Mouse (Mus musculus) embryonic facial prominence, embryonic 14.5 days (tissue): Measurements from ENCODE around the gene Pea15a. TPM values are rescaled to one million over a fixed set of nuclear protein-coding genes. Genes with fewer than 3 reads are reported as not detected.
A peak's percentile ranks its signal among the peaks of the same experiment; 100 is the strongest.

Experiments used
- ATAC-seq: fragments of 200-750 bp; cut with Nextera tagmentation; 2 replicates; pipeline ENCODE4 v1.8.0; 2017; ENCODE audit warnings: low read depth, moderate number of reproducible peaks, moderate TSS enrichment
- DNase-seq: peaks from one replicate; pipeline ENCODE4 v3.0.0-alpha.2; 2015; ENCODE audit warnings: low spot score
- H3K27ac ChIP-seq: fragments of 300-500 bp; sonication (generic); replicated peaks from 2 replicates; pipeline ENCODE4 v1.5.1; 2014; ENCODE audit warnings: low read depth, mild to moderate bottlenecking, low read length, moderate library complexity
- H3K27me3 ChIP-seq: fragments of 300-500 bp; sonication (generic); replicated peaks from 2 replicates; pipeline ENCODE4 v1.6.1; 2014; ENCODE audit warnings: low read length; ENCODE audit not compliant: control insufficient read depth, insufficient read depth
- H3K36me3 ChIP-seq: fragments of 300-500 bp; sonication (generic); 2 replicates; pipeline ENCODE4 v1.6.1; 2014; ENCODE audit warnings: low read length, mixed read lengths; ENCODE audit not compliant: control insufficient read depth, insufficient read depth
- H3K4me1 ChIP-seq: fragments of 300-500 bp; sonication (generic); 2 replicates; pipeline ENCODE4 v1.6.1; 2014; ENCODE audit warnings: antibody characterized with exemption, low read length; ENCODE audit not compliant: control insufficient read depth, insufficient read depth
- H3K4me2 ChIP-seq: fragments of 300-500 bp; sonication (generic); 2 replicates; pipeline ENCODE4 v1.6.1; 2014; ENCODE audit warnings: low read depth, mild to moderate bottlenecking, low read length, moderate library complexity, mixed read lengths
- H3K4me3 ChIP-seq: fragments of 300-500 bp; sonication (generic); 2 replicates; pipeline ENCODE4 v1.5.1; 2014; ENCODE audit warnings: low read depth, mild to moderate bottlenecking, low read length
- H3K9ac ChIP-seq: fragments of 300-500 bp; sonication (generic); 2 replicates; pipeline ENCODE4 v1.6.1; 2014; ENCODE audit warnings: low read depth, mild to moderate bottlenecking, low read length, moderate library complexity, mixed read lengths
- H3K9me3 ChIP-seq: fragments of 300-500 bp; sonication (generic); 2 replicates; pipeline ENCODE4 v1.6.1; 2016; ENCODE audit warnings: low read length; ENCODE audit not compliant: control insufficient read depth
- WGBS: fragments of 180-500 bp; shearing (Covaris S2); extraction: QIAGEN DNeasy Blood & Tissue Kit; methylation state at CpG from one replicate; pipeline ENCODE4 v1.1.7; 2014; 5-methylcytosine and 5-hydroxymethylcytosine counted together
- polyA plus RNA-seq: library from polyadenylated mRNA; unstranded; fragments of >200 nt; fragmentation: Nextera tagmentation; extraction: Ambion mirVana; gene quantifications from 2 replicates; pipeline ENCODE4 v1.2.1, GENCODE M21; 2014

The Pea15a gene
- polyA plus RNA-seq, 1 experiment from 2014 or later = 149 TPM

DNA sequence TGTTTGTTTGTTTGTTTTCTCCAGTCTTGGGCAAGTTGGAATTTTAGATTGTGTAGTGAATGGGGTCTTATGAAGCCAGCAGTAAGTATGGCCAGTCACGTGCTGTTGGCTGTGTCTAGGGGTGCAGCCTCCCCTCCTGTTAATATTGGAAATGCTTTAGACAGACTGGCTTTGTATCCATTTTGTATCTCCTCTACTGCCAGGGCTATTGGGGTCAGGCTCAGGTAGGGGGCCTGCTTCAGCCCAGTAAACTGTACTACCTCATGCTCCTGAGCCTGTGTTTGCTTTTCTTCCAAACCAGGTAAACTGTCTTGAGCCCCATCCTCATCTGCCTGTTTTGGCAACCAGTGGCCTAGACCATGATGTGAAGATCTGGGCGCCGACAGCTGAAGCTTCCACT, 14.4 kb downstream of the Pea15a start:
- no peaks in the 10 kb centered on the region for H3K27me3 ChIP-seq
- H3K27ac ChIP-seq = no peak overlapping the region
- H3K4me1 ChIP-seq = no peaks in the 10 kb centered on the region
- peaks cover 96% of the 10 kb centered on the region for H3K36me3 ChIP-seq
- H3K9ac ChIP-seq = no peak overlapping the region
- no peaks in the 10 kb centered on the region for H3K9me3 ChIP-seq
- H3K4me2 ChIP-seq = no peak overlapping the region
- H3K4me3 ChIP-seq = no peak overlapping the region
- 94% methylated on average over 3 of the region's 3 CpGs for WGBS
- no peak for DNase-seq
- ATAC-seq = no peak

DNA sequence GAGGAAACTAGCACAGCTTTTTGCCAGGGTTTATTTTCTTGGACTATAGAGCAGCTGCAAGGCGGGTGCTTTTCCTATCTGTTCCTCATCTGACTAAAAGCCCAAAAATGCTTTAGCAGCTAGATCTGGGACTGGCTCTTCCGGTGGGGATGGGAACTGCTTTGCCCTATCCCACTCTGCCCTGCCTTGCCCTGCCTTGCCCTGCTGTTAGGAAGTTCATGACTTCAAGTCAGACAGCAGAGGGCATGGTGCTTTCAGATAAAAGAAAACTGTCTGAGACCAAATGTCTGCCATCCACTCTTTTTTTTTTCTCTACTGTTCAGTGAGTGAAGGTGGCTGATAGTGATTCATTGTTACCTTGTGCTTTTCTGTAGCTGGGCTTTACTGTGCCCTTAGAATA, 15.0 kb downstream of the Pea15a start:
- Histone ChIP-seq H3K27me3 (no peaks in the 10 kb centered on the region), H3K27ac (no peak overlapping the region), H3K4me2 (no peak overlapping the region), H3K4me1 (no peaks in the 10 kb centered on the region), H3K9me3 (no peaks in the 10 kb centered on the region), H3K9ac (no peak overlapping the region), H3K36me3 (peaks cover 96% of the 10 kb centered on the region), H3K4me3 (no peak overlapping the region)
- no peak for DNase-seq
- 82% methylated on average over 2 of the region's 2 CpGs for WGBS
- ATAC-seq = no peak

DNA sequence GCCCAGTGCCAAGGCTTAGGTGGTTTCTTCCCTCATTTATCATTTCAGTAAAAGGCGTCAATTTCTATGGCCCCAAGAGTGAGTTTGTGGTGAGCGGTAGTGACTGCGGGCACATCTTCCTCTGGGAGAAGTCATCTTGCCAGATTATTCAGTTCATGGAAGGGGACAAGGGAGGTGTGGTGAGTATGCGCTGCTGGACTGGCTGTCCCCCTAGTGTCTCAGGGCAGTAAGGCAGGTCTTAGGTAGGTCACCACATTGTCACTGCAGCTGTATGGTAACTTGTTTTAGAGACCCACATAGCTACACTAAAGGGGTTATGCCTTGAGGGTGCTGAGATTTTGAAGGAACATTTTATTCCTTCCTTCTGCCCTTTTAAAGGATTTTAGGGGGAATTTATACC, 17.7 kb downstream of the Pea15a start:
- no peak; the same call in 1 of the 2 replicates for ATAC-seq
- H3K36me3 ChIP-seq = peaks cover 94% of the 10 kb centered on the region
- no peak overlapping the region for H3K4me2 ChIP-seq
- no peak overlapping the region for H3K9ac ChIP-seq
- no peak overlapping the region for H3K4me3 ChIP-seq
- DNase-seq = no peak
- 70% methylated on average over 4 of the region's 4 CpGs for WGBS
- no peaks in the 10 kb centered on the region for H3K27me3 ChIP-seq
- no peak overlapping the region for H3K27ac ChIP-seq
- H3K9me3 ChIP-seq = no peaks in the 10 kb centered on the region
- no peaks in the 10 kb centered on the region for H3K4me1 ChIP-seq

DNA sequence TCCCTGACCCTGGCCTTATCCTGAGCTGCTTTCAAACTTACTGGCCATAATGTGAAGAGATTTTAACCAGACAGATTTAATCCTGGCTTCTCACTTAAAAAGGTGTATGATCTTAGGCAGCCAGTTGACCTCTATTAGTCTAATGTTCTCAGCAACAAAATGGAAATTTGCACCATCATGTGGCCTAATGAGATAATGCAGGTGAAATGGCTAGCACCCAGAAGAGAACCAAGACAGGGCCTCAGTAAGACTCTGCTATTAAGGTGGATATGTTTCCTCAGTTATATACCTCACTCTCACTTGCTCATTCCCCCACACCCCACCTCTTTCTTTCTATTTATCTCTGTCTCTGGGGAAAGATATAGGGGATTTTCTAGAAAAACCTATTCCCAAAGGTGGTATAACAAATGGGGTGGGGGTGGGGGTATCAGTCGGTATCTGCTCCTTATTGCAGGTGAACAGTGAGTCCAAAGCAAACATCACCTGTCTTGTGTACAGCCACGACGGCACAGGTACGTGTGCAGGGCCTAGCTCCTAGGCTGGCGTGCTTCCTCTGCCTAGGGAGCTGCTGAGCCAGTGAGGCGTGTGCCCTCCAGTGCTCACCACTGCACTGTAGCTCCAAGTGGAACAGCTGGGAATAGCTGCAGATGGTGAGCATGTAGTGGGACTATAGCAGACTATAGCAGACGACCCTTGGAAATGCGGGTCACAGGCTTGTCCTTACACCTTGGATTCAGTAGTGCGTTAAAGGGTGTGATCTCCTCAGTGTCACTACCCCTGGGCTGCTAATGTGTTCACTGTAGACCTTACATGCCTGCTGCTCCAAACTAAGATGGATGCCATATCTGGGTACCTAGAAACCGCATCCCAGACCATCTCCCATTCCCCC, 20.0 kb downstream of the Pea15a start:
- DNase-seq = no peak
- H3K36me3 ChIP-seq = peaks cover 90% of the 10 kb centered on the region
- ATAC-seq = no peak

DNA sequence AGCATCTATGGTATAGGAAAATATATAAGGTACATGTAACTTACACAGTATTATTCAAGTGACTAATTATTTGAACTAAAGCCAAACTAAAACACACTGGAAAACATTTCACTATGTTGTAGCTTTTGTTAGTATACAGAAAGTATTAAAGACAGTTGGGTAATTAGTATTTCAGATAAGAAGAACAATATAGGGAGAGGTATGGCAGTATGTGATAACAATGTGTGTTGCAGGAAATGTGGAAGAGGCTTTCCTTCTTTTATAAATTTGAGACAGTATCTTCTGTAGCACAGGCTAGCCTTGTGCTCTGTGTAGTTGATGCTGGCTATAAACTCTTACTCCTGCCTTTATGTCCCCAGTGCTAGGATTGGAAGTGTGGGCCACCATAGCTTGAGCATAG, 22.7 kb downstream of the Pea15a start:
- no peak for ATAC-seq
- DNase-seq = no peak
- Histone ChIP-seq H3K27ac (no peak overlapping the region), H3K4me1 (no peaks in the 10 kb centered on the region), H3K4me3 (no peak overlapping the region), H3K36me3 (peaks cover 88% of the 10 kb centered on the region), H3K9ac (no peak overlapping the region), H3K4me2 (no peak overlapping the region), H3K9me3 (no peaks in the 10 kb centered on the region), H3K27me3 (no peaks in the 10 kb centered on the region)

More for the DNA sequence above, 20.0 kb downstream of the Pea15a start:
- Histone ChIP-seq H3K27me3 (no peaks in the 10 kb centered on the region), H3K4me2 (no peak overlapping the region), H3K27ac (no peak overlapping the region), H3K9ac (no peak overlapping the region), H3K9me3 (no peaks in the 10 kb centered on the region), H3K4me3 (no peak overlapping the region), H3K4me1 (no peaks in the 10 kb centered on the region)
- 95% methylated on average over 10 of the region's 10 CpGs for WGBS

DNA sequence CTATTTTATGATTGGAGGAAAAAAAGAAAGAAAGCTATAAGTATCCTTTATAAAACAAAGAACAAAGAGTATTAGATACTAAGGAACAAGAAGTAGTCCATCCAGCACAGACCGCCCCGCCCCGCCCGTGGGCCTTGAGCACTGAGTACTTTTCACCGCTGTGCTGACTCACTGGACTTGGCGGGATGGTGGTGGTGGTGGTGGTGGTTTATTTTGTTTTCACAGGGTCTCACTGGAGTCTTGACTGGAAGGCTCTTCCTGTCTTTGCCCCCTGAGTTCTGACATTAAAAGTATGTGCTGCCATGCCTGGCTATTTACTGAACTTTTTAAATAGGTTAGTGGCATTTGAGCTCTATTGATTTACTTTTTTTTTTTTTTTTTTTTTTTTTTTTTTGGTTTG, 23.5 kb downstream of the Pea15a start:
- ATAC-seq = no peak
- H3K4me3 ChIP-seq = no peak overlapping the region
- no peaks in the 10 kb centered on the region for H3K4me1 ChIP-seq
- no peak overlapping the region for H3K27ac ChIP-seq
- no peak overlapping the region for H3K4me2 ChIP-seq
- H3K36me3 ChIP-seq = peaks cover 88% of the 10 kb centered on the region
- no peak overlapping the region for H3K9ac ChIP-seq
- WGBS = 97% methylated on average over 6 of the region's 6 CpGs
- H3K9me3 ChIP-seq = no peaks in the 10 kb centered on the region
- no peaks in the 10 kb centered on the region for H3K27me3 ChIP-seq
- DNase-seq = no peak

DNA sequence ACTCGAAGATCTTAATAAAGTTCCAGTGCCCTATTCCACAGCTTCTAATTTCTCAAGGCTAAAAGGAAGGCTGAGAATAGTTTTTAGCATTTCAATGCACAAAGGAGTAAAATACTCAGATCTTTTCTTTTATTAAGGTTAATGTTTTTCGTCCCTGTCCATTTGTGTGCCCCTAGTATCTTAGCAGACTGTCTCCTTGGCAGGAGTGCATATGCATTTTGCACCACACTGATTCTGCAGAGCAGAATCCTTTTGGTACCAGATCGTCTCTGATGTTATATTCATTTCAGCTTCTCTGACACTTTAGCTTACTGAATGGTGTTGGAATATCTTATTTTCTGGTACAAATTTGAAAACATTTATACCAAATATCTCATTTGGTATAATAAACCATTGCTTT, 24.8 kb downstream of the Pea15a start:
- no peaks in the 10 kb centered on the region for H3K9me3 ChIP-seq
- H3K9ac ChIP-seq = no peak overlapping the region
- no peak overlapping the region for H3K27ac ChIP-seq
- DNase-seq (no peak), ATAC-seq (no peak)
- H3K4me2 ChIP-seq = no peak overlapping the region
- H3K36me3 ChIP-seq = peaks cover 86% of the 10 kb centered on the region
- H3K27me3 ChIP-seq = no peaks in the 10 kb centered on the region
- no peaks in the 10 kb centered on the region for H3K4me1 ChIP-seq
- no peak overlapping the region for H3K4me3 ChIP-seq
- WGBS = 88% methylated on average over 3 of the region's 3 CpGs

DNA sequence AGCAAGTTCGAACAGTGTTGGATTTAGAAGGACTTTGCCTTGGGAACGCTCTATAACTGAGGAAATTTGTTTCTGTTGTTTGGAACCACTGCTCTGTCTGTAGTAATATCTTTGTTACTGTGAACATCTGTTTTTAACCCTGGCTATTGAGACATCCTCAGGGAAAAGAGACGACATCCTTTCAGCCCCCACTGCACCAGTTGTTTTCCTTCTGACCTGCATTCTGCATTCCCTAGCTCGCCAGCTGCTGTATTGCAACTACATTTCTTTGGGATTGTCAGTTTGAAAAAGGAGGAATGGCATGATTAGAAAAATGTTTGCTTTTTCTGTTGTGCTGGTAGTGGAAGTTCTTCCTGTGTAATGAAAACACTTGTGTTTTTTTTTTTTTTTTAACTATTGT, 25.7 kb downstream of the Pea15a start:
- WGBS = 51% methylated on average over 4 of the region's 4 CpGs
- no peak overlapping the region for H3K4me3 ChIP-seq
- DNase-seq (peak; percentile 54), ATAC-seq (no peak)
- peak overlapping the region; percentile 19; the same call in 1 of the 2 replicates for H3K27ac ChIP-seq
- no peaks in the 10 kb centered on the region for H3K27me3 ChIP-seq
- no peaks in the 10 kb centered on the region for H3K4me1 ChIP-seq
- no peak overlapping the region for H3K9ac ChIP-seq
- H3K9me3 ChIP-seq = no peaks in the 10 kb centered on the region
- H3K36me3 ChIP-seq = peaks cover 82% of the 10 kb centered on the region
- no peak overlapping the region for H3K4me2 ChIP-seq

DNA sequence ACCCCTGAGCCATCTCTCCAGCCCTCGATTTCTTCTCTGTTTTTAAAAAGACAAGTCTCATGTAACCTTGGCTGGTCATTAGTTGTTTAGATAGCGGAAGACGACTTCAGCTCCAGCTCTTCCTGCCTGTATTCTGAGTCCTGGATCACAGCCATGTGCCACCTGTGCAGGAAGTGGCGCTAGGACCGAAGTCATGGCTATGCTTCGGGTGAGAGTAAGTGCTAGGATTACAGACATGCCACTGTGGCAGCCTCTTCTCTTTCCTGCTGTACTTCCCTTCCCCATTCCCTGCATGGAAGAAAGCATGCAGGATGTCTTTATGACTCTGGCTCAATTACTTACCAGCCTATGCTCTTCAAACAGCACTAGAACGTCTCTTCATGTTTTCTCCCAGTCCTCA, 27.5 kb downstream of the Pea15a start:
- Histone ChIP-seq H3K27ac (no peak overlapping the region), H3K4me3 (no peak overlapping the region), H3K9ac (no peak overlapping the region), H3K9me3 (no peaks in the 10 kb centered on the region), H3K4me1 (no peaks in the 10 kb centered on the region), H3K27me3 (no peaks in the 10 kb centered on the region), H3K36me3 (peaks cover 82% of the 10 kb centered on the region), H3K4me2 (no peak overlapping the region)
- ATAC-seq (no peak), DNase-seq (peak; percentile 29)
- 78% methylated on average over 7 of the region's 7 CpGs for WGBS
